Mouse (Mus musculus) bone marrow, adult 2 months (tissue): ENCODE measurements around the gene Ccl7.

Experiments used
- CTCF ChIP-seq: fragments of 200-500 bp; IDR thresholded peaks from 2 replicates; pipeline ENCODE4 v1.5.1; 2011; ENCODE audit warnings: low read length, control low read depth; ENCODE audit not compliant: control insufficient read depth, insufficient read depth
- POLR2A ChIP-seq: fragments of 200-500 bp; IDR thresholded peaks from 2 replicates; pipeline ENCODE4 v1.6.1; 2011; ENCODE audit warnings: low read depth, mild to moderate bottlenecking, control low read depth, low read length, borderline replicate concordance; ENCODE audit not compliant: control insufficient read depth

GRCm38 (mm10) chr11:81998646-81999045, 46.9 kb upstream of the Ccl7 start:
- TF ChIP-seq CTCF (no peak), POLR2A (no peak)
